Mouse (Mus musculus): ENCODE results near the gene Lpin2. TPM values are rescaled to one million over a fixed set of nuclear protein-coding genes. Genes with fewer than 3 reads are reported as not detected.

Lpin2 gene
- polyA plus RNA-seq, 1 experiment from 2014 or later = 48.0 TPM

DNA sequence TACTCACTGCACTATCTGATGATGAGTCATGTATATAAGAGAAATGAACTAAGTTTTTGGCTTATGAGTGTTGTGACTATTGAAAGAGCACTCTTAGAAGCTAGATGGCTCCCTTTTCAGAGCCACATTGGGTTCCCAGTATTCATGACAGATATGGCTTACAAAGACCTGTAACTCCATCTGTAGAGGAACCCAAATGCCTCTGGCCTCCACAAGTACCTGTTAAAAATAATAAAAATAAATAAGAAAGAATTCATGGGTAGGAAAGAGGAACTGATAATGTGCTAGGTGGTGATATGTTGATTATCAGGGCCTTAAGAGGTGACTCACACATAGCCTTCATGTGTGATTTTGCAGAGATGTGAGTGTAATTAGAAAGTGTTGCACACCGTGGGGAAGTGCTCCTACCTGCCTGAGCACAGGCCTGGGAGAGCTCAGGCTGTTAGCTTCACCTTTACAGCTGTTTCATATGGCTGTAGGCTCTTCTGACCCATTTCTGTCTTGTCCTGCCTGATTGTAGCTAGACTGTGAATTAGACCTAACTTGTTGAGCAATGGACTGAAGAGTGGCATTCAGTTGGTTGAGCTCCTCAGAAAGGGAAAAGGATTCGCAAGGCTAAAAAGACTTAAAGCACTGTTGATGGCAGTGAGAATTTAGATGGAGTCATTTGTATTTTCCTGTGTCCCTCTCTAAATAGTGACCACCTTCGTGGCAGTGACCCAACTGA lies 12.7 kb downstream of the Lpin2 start:
- peaks cover 21% of the 10 kb centered on the region for H3K36me3 ChIP-seq (replicated peaks)
- H3K27ac ChIP-seq = no peak overlapping the region
- H3K4me1 ChIP-seq = peaks cover 25% of the 10 kb centered on the region; the same call in 1 of the 2 replicates
- 85% methylated on average over 3 of the region's 3 CpGs for WGBS
- H3K4me3 ChIP-seq = no peak overlapping the region
- no peak for DNase-seq (ENCODE audit: extremely low spot score, low spot score)
- H3K9me3 ChIP-seq = peaks cover 15% of the 10 kb centered on the region; the same call in 1 of the 2 replicates
- H3K27me3 ChIP-seq (ENCODE audit: poor library complexity, severe bottlenecking) = no peaks in the 10 kb centered on the region

- H3K36me3 ChIP-seq (replicated peaks) = peaks cover 20% of the 10 kb centered on the region
- WGBS = 82% methylated on average over 10 of the region's 10 CpGs
- no peak overlapping the region for H3K4me3 ChIP-seq
- H3K27ac ChIP-seq = no peak overlapping the region
- no peaks in the 10 kb centered on the region for H3K27me3 ChIP-seq (ENCODE audit: poor library complexity, severe bottlenecking)
- no peak for DNase-seq (ENCODE audit: extremely low spot score, low spot score)
- H3K9me3 ChIP-seq = peaks cover 15% of the 10 kb centered on the region; the same call in 1 of the 2 replicates
- peaks cover 29% of the 10 kb centered on the region; the same call in 1 of the 2 replicates for H3K4me1 ChIP-seq
Observed at GRCm38 (mm10) chr17:71195633-71196391, 13.5 kb downstream of the Lpin2 start.

GRCm38 (mm10) chr17:71196415-71196814 lies 14.1 kb downstream of the Lpin2 start:
- H3K27ac ChIP-seq = no peak overlapping the region
- no peak for DNase-seq (ENCODE audit: extremely low spot score, low spot score)
- 78% methylated on average over 3 of the region's 3 CpGs for WGBS
- H3K36me3 ChIP-seq (replicated peaks) = peaks cover 17% of the 10 kb centered on the region
- peaks cover 14% of the 10 kb centered on the region; the same call in 1 of the 2 replicates for H3K9me3 ChIP-seq
- H3K4me3 ChIP-seq = no peak overlapping the region
- H3K27me3 ChIP-seq (ENCODE audit: poor library complexity, severe bottlenecking) = no peaks in the 10 kb centered on the region
- peaks cover 29% of the 10 kb centered on the region; the same call in 1 of the 2 replicates for H3K4me1 ChIP-seq

GRCm38 (mm10) chr17:71199346-71199745 lies 17.0 kb downstream of the Lpin2 start:
- H3K4me1 ChIP-seq = peaks cover 31% of the 10 kb centered on the region
- H3K9me3 ChIP-seq = no peaks in the 10 kb centered on the region
- H3K36me3 ChIP-seq (replicated peaks) = peaks cover 9% of the 10 kb centered on the region
- no peak overlapping the region for H3K4me3 ChIP-seq
- DNase-seq (ENCODE audit: extremely low spot score, low spot score) = no peak
- no peak overlapping the region for H3K27ac ChIP-seq
- no peaks in the 10 kb centered on the region for H3K27me3 ChIP-seq (ENCODE audit: poor library complexity, severe bottlenecking)
- 86% methylated on average over 3 of the region's 3 CpGs for WGBS

GRCm38 (mm10) chr17:71202136-71202535 lies 19.8 kb downstream of the Lpin2 start:
- Histone ChIP-seq H3K4me1 (peaks cover 24% of the 10 kb centered on the region), H3K4me3 (no peak overlapping the region), H3K36me3 (replicated peaks) (peaks cover 11% of the 10 kb centered on the region), H3K9me3 (no peaks in the 10 kb centered on the region), H3K27me3 (ENCODE audit: poor library complexity, severe bottlenecking) (no peaks in the 10 kb centered on the region), H3K27ac (0 out of 2 replicates have a peak overlapping the region, but pooled peaks have one; percentile 21)
- DNase-seq (ENCODE audit: extremely low spot score, low spot score) = no peak
- 88% methylated on average over 4 of the region's 4 CpGs for WGBS

GRCm38 (mm10) chr17:71203998-71204808 lies 21.8 kb downstream of the Lpin2 start:
- H3K36me3 ChIP-seq (replicated peaks) = peaks cover 16% of the 10 kb centered on the region
- 93% methylated on average over 9 of the region's 9 CpGs for WGBS
- no peak overlapping the region for H3K4me3 ChIP-seq
- no peak for DNase-seq (ENCODE audit: extremely low spot score, low spot score)
- peaks cover 9% of the 10 kb centered on the region; the same call in 1 of the 2 replicates for H3K9me3 ChIP-seq
- no peaks in the 10 kb centered on the region for H3K27me3 ChIP-seq (ENCODE audit: poor library complexity, severe bottlenecking)
- H3K27ac ChIP-seq = no peak overlapping the region
- H3K4me1 ChIP-seq = peaks cover 21% of the 10 kb centered on the region

GRCm38 (mm10) chr17:71204809-71205091 lies 22.4 kb downstream of the Lpin2 start:
- peaks cover 21% of the 10 kb centered on the region for H3K4me1 ChIP-seq
- WGBS = 88% methylated on average over 6 of the region's 6 CpGs
- no peak overlapping the region for H3K4me3 ChIP-seq
- H3K27ac ChIP-seq = no peak overlapping the region
- H3K36me3 ChIP-seq (replicated peaks) = peaks cover 16% of the 10 kb centered on the region
- H3K9me3 ChIP-seq = peaks cover 9% of the 10 kb centered on the region; the same call in 1 of the 2 replicates
- DNase-seq (ENCODE audit: extremely low spot score, low spot score) = no peak
- no peaks in the 10 kb centered on the region for H3K27me3 ChIP-seq (ENCODE audit: poor library complexity, severe bottlenecking)

GRCm38 (mm10) chr17:71206136-71206893 lies 24.0 kb downstream of the Lpin2 start:
- 82% methylated on average over 12 of the region's 12 CpGs for WGBS
- Histone ChIP-seq H3K36me3 (replicated peaks) (peaks cover 16% of the 10 kb centered on the region), H3K4me1 (peaks cover 17% of the 10 kb centered on the region), H3K27ac (no peak overlapping the region), H3K9me3 (peaks cover 9% of the 10 kb centered on the region; the same call in 1 of the 2 replicates), H3K4me3 (no peak overlapping the region), H3K27me3 (ENCODE audit: poor library complexity, severe bottlenecking) (no peaks in the 10 kb centered on the region)
- DNase-seq (ENCODE audit: extremely low spot score, low spot score) = no peak

- DNase-seq (ENCODE audit: extremely low spot score, low spot score) = no peak
- no peaks in the 10 kb centered on the region for H3K27me3 ChIP-seq (ENCODE audit: poor library complexity, severe bottlenecking)
- no peak overlapping the region for H3K4me3 ChIP-seq
- peaks cover 16% of the 10 kb centered on the region for H3K36me3 ChIP-seq (replicated peaks)
- peaks cover 9% of the 10 kb centered on the region; the same call in 1 of the 2 replicates for H3K9me3 ChIP-seq
- WGBS = over 99% methylated on average over 3 of the region's 3 CpGs
- no peak overlapping the region for H3K27ac ChIP-seq
- peaks cover 8% of the 10 kb centered on the region for H3K4me1 ChIP-seq
Observed at GRCm38 (mm10) chr17:71207268-71207667, 24.9 kb downstream of the Lpin2 start.

GRCm38 (mm10) chr17:71208376-71208775 lies 26.0 kb downstream of the Lpin2 start:
- Histone ChIP-seq H3K4me3 (no peak overlapping the region), H3K4me1 (no peaks in the 10 kb centered on the region), H3K27ac (no peak overlapping the region), H3K27me3 (ENCODE audit: poor library complexity, severe bottlenecking) (no peaks in the 10 kb centered on the region), H3K9me3 (peaks cover 9% of the 10 kb centered on the region; the same call in 1 of the 2 replicates), H3K36me3 (replicated peaks) (peaks cover 12% of the 10 kb centered on the region)
- DNase-seq (ENCODE audit: extremely low spot score, low spot score) = no peak
- 98% methylated on average over 1 of the region's 1 CpGs for WGBS

DNA sequence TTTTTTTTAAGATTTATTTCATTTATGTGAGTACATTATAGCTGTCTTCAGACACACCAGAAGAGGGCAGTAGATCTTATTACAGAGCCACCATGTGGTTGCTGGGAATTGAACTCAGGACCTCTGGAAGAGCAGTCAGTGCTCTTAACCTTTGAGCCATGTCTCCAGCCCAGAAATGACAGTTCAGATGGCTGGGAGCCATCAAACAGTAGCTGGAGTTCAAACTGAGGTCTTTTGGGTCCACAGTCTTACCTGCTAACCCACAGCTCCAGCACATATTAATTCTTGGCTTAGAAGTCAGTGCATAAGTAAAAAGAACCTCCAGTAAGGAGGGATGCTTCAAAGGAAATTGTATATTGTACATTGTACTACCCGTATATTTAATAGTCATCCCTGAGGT lies 26.6 kb downstream of the Lpin2 start:
- WGBS = 94% methylated on average over 1 of the region's 1 CpGs
- H3K4me3 ChIP-seq = no peak overlapping the region
- no peaks in the 10 kb centered on the region for H3K27me3 ChIP-seq (ENCODE audit: poor library complexity, severe bottlenecking)
- no peak overlapping the region for H3K27ac ChIP-seq
- DNase-seq (ENCODE audit: extremely low spot score, low spot score) = no peak
- H3K4me1 ChIP-seq = no peaks in the 10 kb centered on the region
- peaks cover 10% of the 10 kb centered on the region for H3K36me3 ChIP-seq (replicated peaks)
- peaks cover 9% of the 10 kb centered on the region; the same call in 1 of the 2 replicates for H3K9me3 ChIP-seq

- Histone ChIP-seq H3K9me3 (peaks cover 9% of the 10 kb centered on the region; the same call in 1 of the 2 replicates), H3K27me3 (ENCODE audit: poor library complexity, severe bottlenecking) (no peaks in the 10 kb centered on the region), H3K4me1 (peaks cover 5% of the 10 kb centered on the region), H3K4me3 (no peak overlapping the region), H3K27ac (no peak overlapping the region), H3K36me3 (replicated peaks) (peaks cover 15% of the 10 kb centered on the region)
- DNase-seq (ENCODE audit: extremely low spot score, low spot score) = no peak
- 91% methylated on average over 3 of the region's 3 CpGs for WGBS
Observed at GRCm38 (mm10) chr17:71209936-71210335, 27.6 kb downstream of the Lpin2 start.

Measured in forebrain, embryonic 10.5 days (tissue).